Mouse (Mus musculus): Measurements from ENCODE around the gene Mrpl38. TPM values are rescaled to one million over a fixed set of nuclear protein-coding genes. Genes with fewer than 3 reads are reported as not detected.

Gene Mrpl38
- polyA plus RNA-seq, 2 experiments, result 17.5 to 39.5 TPM

GRCm38 (mm10) chr11:116117819-116118218 is 20.8 kb downstream of the Mrpl38 start:
- H3K4me1 ChIP-seq (replicated peaks; ENCODE audit: control insufficient read depth in 2 of 2, insufficient read depth in 2 of 2, low read length in 1 of 2), result peaks cover 0 to 2% of the 10 kb centered on the region in 2 experiments; a peak in 2 of 4 replicates
- no peaks in the 10 kb centered on the region for H3K36me3 ChIP-seq (replicated peaks; ENCODE audit: control insufficient read depth, insufficient read depth, low read depth)
- no peak for DNase-seq (ENCODE audit: low read depth in 3 of 3, low spot score in 3 of 3)
- H3K27ac ChIP-seq, result no peak overlapping the region
- no peaks in the 10 kb centered on the region for H3K9me3 ChIP-seq (ENCODE audit: control insufficient read depth, low read length)
- no peak overlapping the region for H3K9ac ChIP-seq (replicated peaks)
- H3K4me3 ChIP-seq (ENCODE audit: insufficient read depth in 1 of 2, low read depth in 2 of 2, low read length in 2 of 2), result no peak overlapping the region
- H3K4me2 ChIP-seq (ENCODE audit: low read depth), result no peak overlapping the region
- ATAC-seq (ENCODE audit: insufficient read depth), result no peak
- H3K27me3 ChIP-seq (ENCODE audit: control insufficient read depth, insufficient read depth, low read length), result no peaks in the 10 kb centered on the region
- TF ChIP-seq CTCF (IDR thresholded peaks at IDR 0.05; ENCODE audit: low read depth) (peak; percentile 58), EP300 (IDR thresholded peaks at IDR 0.05; ENCODE audit: low read depth) (no peak)

DNA sequence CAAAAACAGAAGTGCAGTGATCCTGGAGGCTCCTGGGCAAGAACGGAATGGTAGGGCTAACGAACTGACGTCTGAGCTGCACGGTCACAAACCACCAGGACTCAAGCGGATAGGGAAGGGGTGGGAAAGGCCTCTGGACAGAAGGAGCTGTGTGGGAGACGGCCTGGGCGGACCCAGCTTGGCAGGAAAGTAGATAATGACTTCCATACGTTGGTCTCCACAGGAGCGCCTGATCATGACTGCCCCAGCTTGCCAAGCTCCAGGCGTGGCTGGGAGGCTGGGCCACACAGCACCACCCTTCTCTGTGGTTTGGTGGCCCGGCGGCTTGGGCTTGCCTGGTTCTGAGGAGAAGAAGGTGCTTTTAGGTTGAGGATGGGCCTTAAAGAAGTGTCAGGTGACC is 21.4 kb downstream of the Mrpl38 start:
- Histone ChIP-seq H3K27me3 (ENCODE audit: control insufficient read depth, insufficient read depth, low read length) (no peaks in the 10 kb centered on the region), H3K4me2 (ENCODE audit: low read depth) (no peak overlapping the region), H3K9ac (replicated peaks) (no peak overlapping the region), H3K4me3 (ENCODE audit: insufficient read depth in 1 of 2, low read depth in 2 of 2, low read length in 2 of 2) (no peak overlapping the region), H3K4me1 (replicated peaks; ENCODE audit: control insufficient read depth in 2 of 2, insufficient read depth in 2 of 2, low read length in 1 of 2) (peaks cover 0 to 2% of the 10 kb centered on the region in 2 experiments; a peak in 2 of 4 replicates), H3K36me3 (replicated peaks; ENCODE audit: control insufficient read depth, insufficient read depth, low read depth) (no peaks in the 10 kb centered on the region), H3K9me3 (ENCODE audit: control insufficient read depth, low read length) (no peaks in the 10 kb centered on the region), H3K27ac (no peak overlapping the region)
- TF ChIP-seq EP300 (IDR thresholded peaks at IDR 0.05; ENCODE audit: low read depth) (no peak), CTCF (IDR thresholded peaks at IDR 0.05; ENCODE audit: low read depth) (no peak)
- 45% methylated on average over 12 of the region's 12 CpGs for WGBS (ENCODE audit: insufficient replicate concordance)
- ATAC-seq (ENCODE audit: insufficient read depth), result no peak
- no peak for DNase-seq (ENCODE audit: low read depth in 3 of 3, low spot score in 3 of 3)

DNA sequence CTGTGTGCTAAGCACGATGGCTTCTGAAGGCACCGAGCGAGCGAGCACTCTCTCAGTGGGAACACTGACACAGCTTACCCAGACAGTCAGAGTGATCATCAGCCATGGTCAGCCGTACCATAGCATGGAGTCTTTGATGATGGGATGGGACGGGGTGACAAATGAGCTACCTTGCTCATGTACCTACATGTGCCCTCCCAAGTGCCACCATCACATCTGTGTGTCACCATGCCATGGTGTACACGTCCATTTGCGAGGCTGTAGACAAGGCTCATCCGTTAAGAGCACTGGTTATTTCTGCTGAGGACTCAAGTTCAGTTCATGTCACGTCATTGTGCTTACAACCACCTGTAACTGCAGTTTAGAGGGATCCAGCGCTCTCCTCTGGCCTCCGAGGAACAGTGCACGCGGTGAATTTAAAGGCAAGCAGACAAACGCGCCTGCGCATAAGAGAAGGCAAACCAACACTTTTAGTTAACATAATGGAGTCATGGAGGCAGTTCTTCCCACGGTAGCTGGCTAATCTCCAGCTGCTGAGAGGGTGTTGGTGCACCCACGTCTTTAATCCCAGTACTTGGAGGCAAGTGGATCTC is 27.0 kb downstream of the Mrpl38 start:
- Histone ChIP-seq H3K4me2 (ENCODE audit: low read depth) (no peak overlapping the region), H3K27ac (no peak overlapping the region), H3K4me3 (ENCODE audit: insufficient read depth in 1 of 2, low read depth in 2 of 2, low read length in 2 of 2) (no peak overlapping the region), H3K9me3 (ENCODE audit: control insufficient read depth, low read length) (no peaks in the 10 kb centered on the region), H3K36me3 (replicated peaks; ENCODE audit: control insufficient read depth, insufficient read depth, low read depth) (no peaks in the 10 kb centered on the region), H3K9ac (replicated peaks) (no peak overlapping the region), H3K4me1 (replicated peaks; ENCODE audit: control insufficient read depth in 2 of 2, insufficient read depth in 2 of 2, low read length in 1 of 2) (peaks cover 0 to 3% of the 10 kb centered on the region in 2 experiments; a peak in 2 of 4 replicates), H3K27me3 (ENCODE audit: control insufficient read depth, insufficient read depth, low read length) (peaks cover 38% of the 10 kb centered on the region)
- ATAC-seq (ENCODE audit: insufficient read depth) (no peak), DNase-seq (ENCODE audit: low read depth in 3 of 3, low spot score in 3 of 3) (no peak)
- WGBS (ENCODE audit: insufficient replicate concordance), result 82% methylated on average over 19 of the region's 19 CpGs
- TF ChIP-seq EP300 (IDR thresholded peaks at IDR 0.05; ENCODE audit: low read depth) (no peak), CTCF (IDR thresholded peaks at IDR 0.05; ENCODE audit: low read depth) (no peak)

- peaks cover 38% of the 10 kb centered on the region for H3K27me3 ChIP-seq (ENCODE audit: control insufficient read depth, insufficient read depth, low read length)
- no peak overlapping the region for H3K4me3 ChIP-seq (ENCODE audit: insufficient read depth in 1 of 2, low read depth in 2 of 2, low read length in 2 of 2)
- 67% methylated on average over 4 of the region's 4 CpGs for WGBS (ENCODE audit: insufficient replicate concordance)
- no peak for TF ChIP-seq EP300 (IDR thresholded peaks at IDR 0.05; ENCODE audit: low read depth)
- no peak for TF ChIP-seq CTCF (IDR thresholded peaks at IDR 0.05; ENCODE audit: low read depth)
- no peaks in the 10 kb centered on the region for H3K9me3 ChIP-seq (ENCODE audit: control insufficient read depth, low read length)
- no peak overlapping the region for H3K4me2 ChIP-seq (ENCODE audit: low read depth)
- no peak for DNase-seq (ENCODE audit: low read depth in 3 of 3, low spot score in 3 of 3)
- no peak overlapping the region for H3K27ac ChIP-seq
- peaks cover 0 to 6% of the 10 kb centered on the region in 2 experiments; a peak in 3 of 4 replicates for H3K4me1 ChIP-seq (replicated peaks; ENCODE audit: control insufficient read depth in 2 of 2, insufficient read depth in 2 of 2, low read length in 1 of 2)
- ATAC-seq (ENCODE audit: insufficient read depth), result no peak
- H3K36me3 ChIP-seq (replicated peaks; ENCODE audit: control insufficient read depth, insufficient read depth, low read depth), result no peaks in the 10 kb centered on the region
- H3K9ac ChIP-seq (replicated peaks), result no peak overlapping the region
Observed at GRCm38 (mm10) chr11:116111067-116111466, 27.6 kb downstream of the Mrpl38 start.

DNA sequence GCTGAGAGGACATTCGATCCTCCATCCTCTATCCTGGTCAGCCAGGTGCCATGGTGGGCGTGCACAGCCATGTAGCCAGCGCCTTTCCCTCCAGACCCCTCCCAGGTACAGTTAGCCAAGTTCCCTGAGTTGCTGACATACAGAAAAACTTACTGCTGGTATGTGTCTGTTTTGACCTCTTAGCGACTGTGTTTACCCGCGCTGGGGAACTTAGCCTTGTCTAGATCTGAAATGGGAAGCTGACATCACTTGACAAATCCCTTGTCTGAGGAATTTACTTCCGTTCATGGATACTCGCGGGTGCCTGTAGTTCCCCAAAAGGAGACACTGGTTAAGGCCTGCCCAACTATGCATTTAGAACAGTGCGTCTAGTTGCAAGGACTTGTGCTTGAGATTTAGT is 28.1 kb downstream of the Mrpl38 start:
- peak overlapping the region in 1 of 2 experiments; percentile 50; a peak in 3 of 4 replicates for H3K4me3 ChIP-seq (ENCODE audit: insufficient read depth in 1 of 2, low read depth in 2 of 2, low read length in 2 of 2)
- TF ChIP-seq EP300 (IDR thresholded peaks at IDR 0.05; ENCODE audit: low read depth) (no peak), CTCF (IDR thresholded peaks at IDR 0.05; ENCODE audit: low read depth) (no peak)
- no peaks in the 10 kb centered on the region for H3K36me3 ChIP-seq (replicated peaks; ENCODE audit: control insufficient read depth, insufficient read depth, low read depth)
- WGBS (ENCODE audit: insufficient replicate concordance), result 16% methylated on average over 10 of the region's 10 CpGs
- H3K9ac ChIP-seq (replicated peaks), result no peak overlapping the region
- H3K4me2 ChIP-seq (ENCODE audit: low read depth), result peak overlapping the region; percentile 56
- peaks cover 38% of the 10 kb centered on the region for H3K27me3 ChIP-seq (ENCODE audit: control insufficient read depth, insufficient read depth, low read length)
- no peaks in the 10 kb centered on the region for H3K9me3 ChIP-seq (ENCODE audit: control insufficient read depth, low read length)
- peaks cover 0 to 6% of the 10 kb centered on the region in 2 experiments; a peak in 3 of 4 replicates for H3K4me1 ChIP-seq (replicated peaks; ENCODE audit: control insufficient read depth in 2 of 2, insufficient read depth in 2 of 2, low read length in 1 of 2)
- DNase-seq (ENCODE audit: low read depth in 3 of 3, low spot score in 3 of 3) (no peak), ATAC-seq (ENCODE audit: insufficient read depth) (0 out of 2 replicates have a peak, but pooled peaks have one; percentile 11)
- H3K27ac ChIP-seq, result no peak overlapping the region
